Mouse (Mus musculus): Measurements from ENCODE around the gene Vps41. TPM values are rescaled to one million over a fixed set of nuclear protein-coding genes. Genes with fewer than 3 reads are reported as not detected.

Gene Vps41
- 10 to 100 TPM; 32.9 to 38.2 TPM for total RNA-seq (2021)
- long read RNA-seq, experiment 1, transcript Vps41-201 (29 exons, 3,199 nt), result major isoform, 69 of 89 reads
- long read RNA-seq, experiment 1, partial matches to known transcripts, result 7 of 89 reads
- long read RNA-seq, experiment 1, other reads (novel, unspliced or antisense), result 13 of 89 reads
- long read RNA-seq, experiment 2, transcript Vps41-201 (29 exons, 3,199 nt), result major isoform, 59 of 71 reads
- long read RNA-seq, experiment 2, partial matches to known transcripts, result 3 of 71 reads
- long read RNA-seq, experiment 2, other reads (novel, unspliced or antisense), result 9 of 71 reads

- TF ChIP-seq CTCF (IDR thresholded peaks at IDR 0.05), result no peak
- peak within 1 kb of the TSS; percentile 88 for H3K27ac ChIP-seq
- intact Hi-C loops (cut with DNase I), result no loop called here
- H3K4me3 ChIP-seq, result peak within 1 kb of the TSS; percentile 99
- DNase-seq, result peak; percentile 74
Measured at GRCm38 (mm10) chr13:18717185-18717584, at the start of gene Vps41. Gene Vps41, plus strand, starts transcription at chr13:18717286.

- Histone ChIP-seq H3K27ac (no peak overlapping the region), H3K4me3 (no peak overlapping the region)
- no peak for DNase-seq
- intact Hi-C loops (cut with DNase I), result no loop called here
- TF ChIP-seq CTCF (IDR thresholded peaks at IDR 0.05), result peak; percentile 68
Measured at GRCm38 (mm10) chr13:18698518-18699065, 18.5 kb upstream of the Vps41 start.

- intact Hi-C loops (cut with DNase I), result no loop called here
- TF ChIP-seq CTCF (IDR thresholded peaks at IDR 0.05), result no peak
- Histone ChIP-seq H3K27ac (no peak overlapping the region), H3K4me3 (no peak overlapping the region)
- DNase-seq, result no peak
Measured at GRCm38 (mm10) chr13:18711685-18712084, 5.4 kb upstream of the Vps41 start.

GRCm38 (mm10) chr13:18716707-18717106, 379 bp upstream of the Vps41 start:
- no peak for DNase-seq
- intact Hi-C loops (cut with DNase I), result no loop called here
- H3K4me3 ChIP-seq, result peak overlapping the region; percentile 99
- peak overlapping the region; percentile 88 for H3K27ac ChIP-seq
- TF ChIP-seq CTCF (IDR thresholded peaks at IDR 0.05), result no peak

GRCm38 (mm10) chr13:18718461-18718860, 1.4 kb downstream of the Vps41 start:
- intact Hi-C loops (cut with DNase I), result no loop called here

GRCm38 (mm10) chr13:18730666-18731065, 13.6 kb downstream of the Vps41 start:
- DNase-seq, result no peak
- intact Hi-C loops (cut with DNase I), result no loop called here
- Histone ChIP-seq H3K4me3 (no peak overlapping the region), H3K27ac (no peak overlapping the region)
- no peak for TF ChIP-seq CTCF (IDR thresholded peaks at IDR 0.05)

More at GRCm38 (mm10) chr13:18718461-18718860, 1.4 kb downstream of the Vps41 start:
- no peak for TF ChIP-seq CTCF (IDR thresholded peaks at IDR 0.05)
- no peak overlapping the region for H3K4me3 ChIP-seq
- H3K27ac ChIP-seq, result no peak overlapping the region
- DNase-seq, result no peak

- no peak for TF ChIP-seq CTCF (IDR thresholded peaks at IDR 0.05)
- Histone ChIP-seq H3K4me3 (no peak overlapping the region), H3K27ac (no peak overlapping the region)
- DNase-seq, result no peak
- intact Hi-C loops (cut with DNase I), result no loop called here
Measured at GRCm38 (mm10) chr13:18736590-18736989, 19.5 kb downstream of the Vps41 start.

- Histone ChIP-seq H3K27ac (no peak overlapping the region), H3K4me3 (no peak overlapping the region)
- intact Hi-C loops (cut with DNase I), result no loop called here
- TF ChIP-seq CTCF (IDR thresholded peaks at IDR 0.05), result no peak
- DNase-seq, result no peak
Measured at GRCm38 (mm10) chr13:18743575-18744265, 26.6 kb downstream of the Vps41 start.

- intact Hi-C loops (cut with DNase I), result no loop called here
- no peak overlapping the region for H3K4me3 ChIP-seq
- no peak for TF ChIP-seq CTCF (IDR thresholded peaks at IDR 0.05)
- no peak overlapping the region for H3K27ac ChIP-seq
- no peak for DNase-seq
Measured at GRCm38 (mm10) chr13:18744266-18744652, 27.2 kb downstream of the Vps41 start.

GRCm38 (mm10) chr13:18757958-18758357, 40.9 kb downstream of the Vps41 start:
- intact Hi-C loops (cut with DNase I), result no loop called here
- H3K27ac ChIP-seq, result no peak overlapping the region
- TF ChIP-seq CTCF (IDR thresholded peaks at IDR 0.05), result peak; percentile 29; the same call in 1 of the 2 replicates
- H3K4me3 ChIP-seq, result no peak overlapping the region
- DNase-seq, result no peak

GRCm38 (mm10) chr13:18759361-18760056, 42.4 kb downstream of the Vps41 start:
- intact Hi-C loops (cut with DNase I), result no loop called here
- no peak overlapping the region for H3K4me3 ChIP-seq
- TF ChIP-seq CTCF (IDR thresholded peaks at IDR 0.05), result no peak
- no peak for DNase-seq
- H3K27ac ChIP-seq, result no peak overlapping the region

- no peak for DNase-seq
- intact Hi-C loops (cut with DNase I), result no loop called here
- Histone ChIP-seq H3K27ac (no peak overlapping the region), H3K4me3 (no peak overlapping the region)
- no peak for TF ChIP-seq CTCF (IDR thresholded peaks at IDR 0.05)
Measured at GRCm38 (mm10) chr13:18761452-18761851, 44.4 kb downstream of the Vps41 start.

GRCm38 (mm10) chr13:18767893-18768292, 50.8 kb downstream of the Vps41 start:
- H3K4me3 ChIP-seq, result no peak overlapping the region
- H3K27ac ChIP-seq, result no peak overlapping the region
- intact Hi-C loops (cut with DNase I), result no loop called here
- no peak for TF ChIP-seq CTCF (IDR thresholded peaks at IDR 0.05)
- DNase-seq, result no peak

Measured in gastrocnemius, adult 2 months (tissue).